Mouse (Mus musculus) lung, postnatal 14 days (tissue): Measurements from ENCODE around the gene Scgb1b11.
"Not testable (repeated sequence)": the region's sequence is repeated elsewhere in the genome, so short reads cannot be mapped to it uniquely, and the experiment has no call there.

Source experiments
- DNase-seq: peaks from one replicate; pipeline ENCODE4 v3.0.0; 2021

The Scgb1b11 gene

GRCm38 (mm10) chr7:32222540-32222939 lies at the start of gene Scgb1b11:
TSS of gene Scgb1b11 (plus strand) at chr7:32222840.
- DNase-seq = not testable (repeated sequence)

DNA sequence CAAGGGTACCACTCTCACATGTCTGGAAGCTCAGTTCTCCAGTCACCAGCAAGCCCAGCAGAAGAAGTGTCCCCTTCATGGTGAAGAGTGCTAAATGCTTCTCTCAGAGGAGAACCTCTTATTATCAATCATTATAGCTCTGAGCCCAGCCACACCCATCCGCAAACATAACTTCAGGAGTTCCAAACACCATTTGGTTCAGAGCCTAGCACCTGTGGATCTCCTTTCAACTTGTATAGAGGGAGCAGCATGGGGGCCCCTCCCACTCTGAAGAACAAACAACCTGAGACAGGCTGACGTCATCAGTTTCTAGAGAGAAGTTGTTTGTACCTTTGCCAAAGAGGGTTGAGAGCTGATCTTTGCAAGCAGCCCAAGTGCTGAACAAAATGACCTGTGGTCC lies 11.6 kb upstream of the Scgb1b11 start, which contains the start of gene Scgb2b11:
TSS of gene Scgb2b11 (minus strand) at position 101 of the 400 bp plus-strand sequence.
- DNase-seq = not testable (repeated sequence)
